Mouse (Mus musculus): ENCODE results near the gene Pwwp2b.

Pwwp2b gene

DNA sequence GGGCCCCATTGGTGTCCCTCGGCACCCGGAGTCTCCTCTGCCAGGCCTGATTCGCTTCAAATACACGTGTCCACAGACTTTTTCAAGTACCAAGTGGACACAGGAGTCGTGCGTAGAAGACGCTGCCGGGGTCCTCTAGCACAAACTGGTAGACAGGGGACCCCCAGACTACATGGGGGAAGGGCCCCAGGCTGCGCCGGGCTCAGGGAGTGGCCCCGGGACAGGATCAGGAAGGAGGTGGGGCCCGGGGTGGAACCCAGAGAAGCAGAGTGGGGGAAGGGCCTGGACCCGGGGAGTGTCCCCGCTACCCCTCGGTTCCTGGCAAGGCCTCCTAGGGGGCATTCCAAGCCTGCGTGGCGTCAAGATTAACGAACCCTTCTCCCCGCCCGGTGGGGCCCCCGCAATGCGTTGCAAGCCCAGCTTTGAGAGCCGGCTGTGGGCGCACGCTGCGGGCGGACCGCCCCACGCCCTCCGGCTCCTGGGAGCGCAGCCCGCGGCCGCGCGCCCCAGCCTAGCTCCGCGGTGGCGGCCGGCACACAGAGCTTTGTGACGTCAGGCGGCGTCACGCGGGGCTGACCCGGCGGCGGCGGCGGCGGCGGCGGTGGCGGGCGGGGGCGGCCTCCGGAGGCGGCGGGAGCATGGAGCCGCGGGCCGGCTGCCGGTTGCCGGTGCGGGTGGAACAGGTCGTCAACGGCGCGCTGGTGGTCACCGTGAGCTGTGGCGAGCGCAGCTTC is at the start of gene Pwwp2b:
Gene Pwwp2b, plus strand, starts transcription at position 602 of the 734 bp plus-strand sequence.
- DNase-seq = peak; percentile 80 to 90

- peak; percentile 78 to 85 for DNase-seq
Measured at GRCm38 (mm10) chr7:139200108-139200507, 48.2 kb upstream of the Pwwp2b start.

DNA sequence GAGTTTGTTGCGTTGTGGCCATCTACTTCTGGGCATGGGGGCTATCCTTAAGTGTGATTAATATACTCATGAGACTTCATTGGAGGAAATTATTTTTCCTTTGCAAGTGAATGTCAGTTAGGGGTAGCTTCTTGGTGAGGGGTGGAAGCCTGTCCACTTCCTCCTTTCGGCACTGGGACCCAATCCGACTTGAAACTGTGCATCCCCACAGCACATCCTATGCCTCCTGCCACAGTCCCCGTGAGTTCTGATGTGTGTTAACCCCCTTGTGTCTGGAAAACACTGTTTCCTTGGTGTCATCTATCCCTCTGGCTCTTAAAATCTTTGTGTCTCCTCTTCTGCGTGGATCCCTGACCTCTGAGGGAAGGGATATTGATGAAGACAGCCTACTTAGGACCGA is 47.1 kb upstream of the Pwwp2b start:
- no peak for DNase-seq

DNA sequence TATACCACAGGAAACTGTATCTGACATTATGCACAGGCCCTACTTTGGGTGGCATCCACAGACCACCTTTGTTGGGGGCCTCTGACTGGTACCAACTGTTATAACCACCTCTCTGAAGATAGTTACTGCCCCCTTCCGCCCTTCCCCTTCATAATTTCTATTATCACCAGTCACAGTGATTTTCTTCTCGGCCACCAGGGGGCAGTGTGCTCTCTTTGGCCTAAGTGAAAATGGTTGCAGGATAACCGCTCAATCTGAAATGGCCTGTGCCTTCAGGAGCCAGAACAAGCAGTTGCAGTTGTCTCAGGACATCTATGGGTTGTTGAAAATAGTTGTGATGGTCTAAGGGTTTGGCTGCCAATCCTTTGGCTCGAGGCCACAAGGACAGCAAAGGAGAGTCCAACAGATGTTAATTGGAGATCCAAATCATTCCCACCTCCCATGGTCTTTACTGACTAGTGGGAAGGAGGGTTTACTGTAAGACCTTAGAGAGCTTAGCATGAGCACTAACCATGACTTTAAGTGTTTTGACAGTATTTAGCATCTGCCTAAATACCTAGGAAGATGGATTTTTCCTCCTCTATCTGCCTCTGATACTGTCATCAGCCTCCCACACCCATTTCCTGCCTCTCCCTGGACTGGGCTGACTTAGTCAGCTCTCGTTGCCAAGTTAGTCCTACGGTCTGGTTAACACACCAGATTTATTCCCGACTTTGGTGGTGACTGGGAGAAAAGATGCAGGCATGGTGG is 40.1 kb upstream of the Pwwp2b start:
- peak; percentile 54 to 70 for DNase-seq

- DNase-seq = no peak
Measured at GRCm38 (mm10) chr7:139208773-139209095, 39.5 kb upstream of the Pwwp2b start.

- no peak for DNase-seq
Measured at GRCm38 (mm10) chr7:139211761-139212160, 36.5 kb upstream of the Pwwp2b start.

DNA sequence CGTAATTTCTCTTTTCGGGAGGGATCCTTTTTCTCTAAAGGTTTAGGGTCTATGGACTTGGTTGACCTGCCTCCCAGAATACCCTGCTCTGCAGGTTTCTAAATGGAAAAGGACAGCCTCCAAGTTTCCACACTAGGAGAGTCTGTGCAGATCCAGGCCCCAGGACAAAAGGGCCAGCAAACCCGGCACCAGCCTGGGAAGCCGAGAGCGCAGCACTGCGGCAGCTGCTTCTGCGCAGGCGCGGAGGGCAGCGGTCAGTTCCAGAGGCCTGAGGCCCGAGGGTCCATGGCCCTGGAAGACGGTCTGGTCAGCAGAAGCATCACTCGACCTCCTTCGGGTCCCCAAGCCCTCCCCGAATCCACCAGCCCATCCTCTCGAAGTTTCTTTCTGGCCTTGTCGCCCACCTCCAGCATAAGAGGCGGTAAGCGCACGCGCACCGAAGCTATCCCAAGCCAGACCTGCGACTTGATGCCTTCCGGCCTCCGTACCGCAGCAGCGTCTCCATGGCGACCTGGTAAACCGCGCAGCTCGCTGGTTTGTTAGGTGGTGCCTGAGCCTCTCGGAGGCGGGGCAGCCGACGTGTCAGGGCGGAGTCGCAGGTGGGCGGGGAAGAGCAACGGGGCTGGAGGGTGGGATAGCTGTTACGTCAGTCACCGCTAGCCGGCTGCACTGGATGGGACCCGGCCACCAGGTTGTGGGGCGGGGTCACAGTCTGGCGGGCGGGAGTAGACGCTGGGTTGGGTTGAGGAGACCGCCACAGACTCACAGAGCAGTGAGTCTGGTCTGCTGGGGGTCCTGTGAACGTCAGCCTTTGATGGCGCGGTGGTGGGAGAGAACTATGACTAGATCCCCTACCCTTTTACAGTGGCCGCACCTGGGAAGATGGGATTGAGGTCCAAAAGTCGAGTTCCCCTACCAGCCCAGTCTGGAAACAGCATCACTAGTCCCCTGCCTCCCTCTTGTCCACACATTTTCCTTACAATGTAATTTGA is 35.2 kb upstream of the Pwwp2b start, which contains the start of the genes Lrrc27 and Stk32c:
Gene Lrrc27, plus strand, starts transcription at position 235 of the 992 bp plus-strand sequence.
Gene Stk32c, minus strand, starts transcription at position 554 of the 992 bp plus-strand sequence.
- DNase-seq = peak; percentile 99

DNA sequence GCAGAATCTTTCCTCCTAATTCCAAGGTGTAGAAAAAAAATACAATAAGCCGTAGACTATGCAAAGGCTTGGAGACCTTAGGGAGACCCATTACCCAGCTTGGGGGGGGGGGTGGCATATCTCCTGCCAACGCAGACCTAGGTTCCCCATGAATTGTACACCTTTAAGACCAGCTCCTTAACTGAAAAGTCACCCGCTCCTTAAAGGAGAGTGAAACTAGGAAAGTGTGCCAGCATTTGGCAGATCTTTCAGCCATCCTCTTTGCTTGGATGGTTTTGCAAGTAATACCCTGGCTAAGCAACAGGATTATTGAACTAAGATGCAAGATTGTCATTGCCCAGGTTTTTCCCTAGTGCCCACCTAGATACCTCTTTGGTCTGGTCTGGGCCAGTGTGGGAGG is 34.5 kb upstream of the Pwwp2b start:
- no peak for DNase-seq

DNA sequence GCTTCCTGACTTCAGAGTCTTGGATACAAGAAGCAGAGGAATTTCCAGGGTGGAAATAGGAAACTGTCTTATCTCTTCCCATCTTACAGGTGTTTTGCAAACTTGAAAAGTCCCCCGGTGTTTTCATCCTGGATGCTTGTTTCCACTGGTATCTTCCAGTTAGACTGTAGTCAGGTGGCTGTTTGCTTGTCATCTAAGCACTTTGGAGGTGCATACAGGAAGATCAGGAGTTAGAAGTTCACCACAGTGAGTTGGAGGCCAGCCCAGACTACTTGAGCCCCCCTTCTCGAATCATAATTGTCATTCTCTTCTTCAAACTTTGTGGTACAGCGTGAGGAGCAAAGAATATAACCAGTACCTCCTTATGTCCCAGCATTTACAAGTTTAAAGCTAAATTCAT is 34.1 kb upstream of the Pwwp2b start:
- no peak for DNase-seq

DNA sequence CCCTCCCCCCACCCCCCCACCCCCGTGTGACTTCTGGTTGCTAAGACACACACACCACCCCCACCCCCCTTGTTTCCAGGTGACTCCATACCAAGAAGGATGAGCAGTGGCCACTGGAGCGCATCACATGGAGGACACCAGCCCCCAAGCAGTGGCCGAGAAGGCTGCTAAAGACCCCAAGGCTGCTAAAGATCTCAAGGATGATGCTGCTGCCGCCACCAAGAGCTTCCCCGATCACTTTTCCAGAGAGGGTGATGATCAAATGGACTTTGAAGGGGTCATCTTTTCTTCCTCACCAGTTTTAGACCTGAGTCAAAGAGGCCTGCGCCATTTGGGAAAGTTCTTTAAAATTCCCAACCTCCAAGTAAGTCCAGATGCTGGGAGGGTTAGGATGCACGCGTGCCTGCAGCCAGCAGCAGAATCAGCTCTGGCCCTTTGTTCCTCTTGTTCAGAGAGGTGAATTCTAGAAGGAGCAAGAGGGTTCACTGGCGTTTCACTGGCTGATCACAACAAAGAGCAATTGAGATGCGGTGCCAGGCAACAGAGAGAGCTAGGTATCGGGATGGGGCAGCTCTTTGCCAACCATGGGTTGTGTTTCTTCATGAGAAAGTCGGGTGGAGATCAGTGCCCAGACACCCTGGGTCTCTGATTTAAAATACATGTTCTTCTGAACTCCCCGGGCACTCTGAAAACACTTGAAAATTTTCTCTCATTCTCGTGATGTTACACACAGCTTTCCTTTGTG is 33.5 kb upstream of the Pwwp2b start:
- no peak for DNase-seq

GRCm38 (mm10) chr7:139215516-139215915 is 32.8 kb upstream of the Pwwp2b start:
- no peak for DNase-seq

- DNase-seq = no peak
Measured at GRCm38 (mm10) chr7:139215946-139216345, 32.3 kb upstream of the Pwwp2b start.

DNA sequence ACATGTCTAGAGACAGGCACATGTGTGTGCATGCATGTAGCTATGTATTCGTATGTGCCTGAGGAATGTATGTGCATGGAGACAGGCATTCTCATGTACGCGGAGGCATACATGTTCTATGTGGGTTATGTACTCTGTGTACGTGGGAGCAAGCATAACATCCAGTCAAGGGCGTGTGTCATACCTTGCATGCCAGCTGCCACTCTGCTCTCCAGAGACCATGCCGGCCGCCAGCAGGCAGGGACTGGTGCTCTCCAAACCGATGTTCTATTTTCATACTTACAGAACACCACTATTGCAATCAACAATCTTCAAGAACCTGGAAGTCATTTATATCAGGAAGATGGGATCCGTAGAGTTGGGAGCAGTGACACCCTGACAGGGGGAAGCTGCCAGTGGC is 31.8 kb upstream of the Pwwp2b start:
- no peak for DNase-seq

GRCm38 (mm10) chr7:139217046-139217445 is 31.2 kb upstream of the Pwwp2b start:
- no peak for DNase-seq

DNA sequence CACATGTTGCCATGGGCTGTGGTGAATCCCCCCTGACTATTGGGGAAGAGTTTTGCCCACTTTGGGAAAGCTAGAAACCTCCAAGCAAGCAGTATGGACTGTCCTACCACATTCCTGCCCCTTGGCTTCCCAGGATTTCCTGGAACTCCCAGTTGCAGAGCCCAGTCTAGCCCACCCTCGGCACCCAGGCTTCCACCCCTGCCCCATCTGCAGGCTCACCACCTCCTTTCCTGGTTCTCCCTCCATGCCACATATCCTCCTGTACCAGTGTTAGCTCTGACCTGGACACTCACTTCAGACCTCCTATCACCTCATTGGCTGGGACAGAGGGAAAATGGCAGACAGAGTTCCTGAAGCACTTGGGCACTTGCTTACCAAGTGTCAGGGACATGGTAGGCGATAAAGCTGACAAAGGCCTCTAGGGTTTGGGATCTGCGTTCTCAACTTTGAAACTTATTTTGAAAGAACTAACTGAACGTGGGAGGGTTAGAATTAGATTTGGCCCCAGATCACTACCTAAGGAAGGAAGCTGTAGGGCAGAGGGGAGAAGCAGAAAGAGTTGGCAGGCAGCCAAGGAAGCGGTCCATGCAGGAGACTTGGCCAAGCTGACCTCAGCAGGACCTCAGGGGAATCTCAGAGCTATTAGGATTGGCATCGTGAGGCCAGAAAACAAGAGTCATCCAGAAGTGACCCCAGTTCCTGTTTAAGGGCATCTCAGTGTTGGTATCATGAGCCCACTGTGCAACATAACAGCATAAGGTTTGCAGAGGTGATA is 29.5 kb upstream of the Pwwp2b start:
- peak; percentile 24 to 58 for DNase-seq

- DNase-seq = peak; percentile 36 to 55
Measured at GRCm38 (mm10) chr7:139219486-139219885, 28.8 kb upstream of the Pwwp2b start.

- DNase-seq = no peak
Measured at GRCm38 (mm10) chr7:139220303-139220702, 28.0 kb upstream of the Pwwp2b start.

DNA sequence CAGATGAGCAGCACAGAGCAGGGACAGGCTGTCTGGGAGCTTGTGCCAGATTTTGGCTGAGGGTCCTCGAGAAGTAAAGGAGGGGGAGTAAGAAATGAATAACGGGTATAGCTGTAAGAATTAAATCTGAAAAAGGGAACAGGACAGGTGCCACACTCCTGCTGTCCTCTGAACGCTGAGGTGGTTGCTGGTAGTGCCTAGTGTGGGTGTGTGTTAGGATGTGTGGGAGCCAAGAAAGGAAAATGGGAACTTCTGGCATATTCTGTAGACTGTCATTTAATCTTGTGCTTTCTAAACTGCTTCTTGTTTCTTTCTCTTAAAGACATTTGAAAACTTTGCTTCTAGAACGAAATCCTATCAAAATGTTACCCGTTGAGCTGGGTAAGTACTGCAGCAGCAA is 27.2 kb upstream of the Pwwp2b start:
- no peak for DNase-seq

GRCm38 (mm10) chr7:139221856-139222255 is 26.4 kb upstream of the Pwwp2b start:
- DNase-seq = no peak

GRCm38 (mm10) chr7:139222341-139222740 is 25.9 kb upstream of the Pwwp2b start:
- no peak for DNase-seq

DNA sequence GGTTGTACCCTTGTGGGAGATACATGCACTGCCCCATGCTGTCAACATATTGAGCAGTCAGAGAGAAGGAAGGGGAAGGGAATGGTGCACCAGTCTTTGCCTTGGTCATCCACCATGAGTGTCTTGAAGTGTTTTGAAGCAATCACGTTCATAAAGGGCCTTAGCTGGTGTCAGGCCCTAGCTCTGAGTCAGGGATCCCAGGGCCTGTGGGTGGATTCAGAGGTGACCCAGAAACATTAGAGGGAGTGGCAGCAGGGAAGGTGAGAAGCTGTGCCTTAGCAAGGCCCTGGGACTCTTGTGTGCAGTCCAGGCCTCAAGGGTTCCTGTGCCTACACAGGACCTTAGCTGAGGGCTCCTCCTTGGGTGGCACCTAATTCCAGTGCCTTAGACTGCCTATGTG is 24.2 kb upstream of the Pwwp2b start:
- no peak for DNase-seq

Measured in cerebellum, postnatal 25 days (tissue).